Mouse (Mus musculus) layer of hippocampus, postnatal 36 days (tissue): ENCODE measurements around the gene Gm16503. TPM values are rescaled to one million over a fixed set of nuclear protein-coding genes. Genes with fewer than 3 reads are reported as not detected.

Experiments used
- total RNA-seq, 2 experiments: library from RNA; stranded (reverse); gene quantifications; 2 replicates each; pipeline ENCODE4 v1.2.3; 2021

The Gm16503 gene
- total RNA-seq, 2 experiments from 2014 or later: 0.20 to 0.33 TPM

Other genes starting within 250 kb of the Gm16503 start
- gene Zfp988, start 234.5 kb upstream of the Gm16503 start, total RNA-seq: under 1 TPM; 0.20 TPM
- gene Zfp978, start 178.9 kb upstream of the Gm16503 start, total RNA-seq: not detected
- 1 to 10 TPM; 3.1 to 3.5 TPM for gene Zfp982, start 47.8 kb upstream of the Gm16503 start, total RNA-seq
- gene Zfp985, start 13.1 kb downstream of the Gm16503 start, total RNA-seq: not detected
- under 1 TPM; 0.35 to 0.43 TPM for gene Zfp979, start 102.3 kb downstream of the Gm16503 start, total RNA-seq
- not detected for gene Zfp534, start 162.3 kb downstream of the Gm16503 start, total RNA-seq